Mouse (Mus musculus) gastrocnemius, adult 2 months (tissue): ENCODE measurements at regions not wholly inside any gene's neighbourhood (a gene's known extent, or its start where the extent isn't known, plus 50 kb on each side); places are given as distances from the start of the nearest gene placed in this dataset.

Source experiments
- DNase-seq: peaks from one replicate; pipeline ENCODE4 v3.0.0; 2022
- H3K27ac ChIP-seq: fragments of 200-600 bp; 2 replicates; pipeline ENCODE4 v1.8.1; 2022; ENCODE audit warnings: mild to moderate bottlenecking
- H3K4me3 ChIP-seq: fragments of 200-600 bp; 2 replicates; pipeline ENCODE4 v1.8.1; 2022; ENCODE audit warnings: mild to moderate bottlenecking, moderate library complexity
- CTCF ChIP-seq: fragments of 200-600 bp; IDR thresholded peaks from 2 replicates; pipeline ENCODE4 v1.8.1; 2022; ENCODE audit warnings: antibody characterized with exemption, mild to moderate bottlenecking, moderate library complexity
- intact Hi-C: fragments of 180-260 bp; cut with DNase I; formaldehyde crosslinking; loops from one replicate; pipeline ENCODE4 v1.15.1; 2025

GRCm38 (mm10) chr15:96031085-96031780, 240.6 kb downstream of the Ano6 start:
- intact Hi-C loops: loop anchor here (5.0 kb wide), 1 partner anchor 54 kb away; no protein-coding TSS in a partner anchor
- H3K4me3 ChIP-seq: no peak overlapping the region
- H3K27ac ChIP-seq: peak overlapping the region; percentile 73
- TF ChIP-seq CTCF: peak; percentile 14; the same call in 1 of the 2 replicates
- DNase-seq: peak; percentile 71

- intact Hi-C loops: no loop called here
- Histone ChIP-seq H3K4me3 (no peak overlapping the region), H3K27ac (no peak overlapping the region)
- TF ChIP-seq CTCF: no peak
- no peak for DNase-seq
Measured at GRCm38 (mm10) chr15:96035273-96035672, 244.6 kb downstream of the Ano6 start.

GRCm38 (mm10) chr15:96045561-96045960, 241.8 kb upstream of the Arid2 start:
- no peak for DNase-seq
- Histone ChIP-seq H3K27ac (no peak overlapping the region), H3K4me3 (no peak overlapping the region)
- intact Hi-C loops: no loop called here
- TF ChIP-seq CTCF: no peak

GRCm38 (mm10) chr15:96046651-96047050, 240.7 kb upstream of the Arid2 start:
- DNase-seq: no peak
- intact Hi-C loops: no loop called here
- Histone ChIP-seq H3K27ac (no peak overlapping the region), H3K4me3 (no peak overlapping the region)
- no peak for TF ChIP-seq CTCF

GRCm38 (mm10) chr15:96050416-96050815, 236.9 kb upstream of the Arid2 start:
- intact Hi-C loops: no loop called here
- no peak for TF ChIP-seq CTCF

GRCm38 (mm10) chr15:96052586-96052985, 234.7 kb upstream of the Arid2 start:
- no peak for DNase-seq
- intact Hi-C loops: no loop called here
- Histone ChIP-seq H3K4me3 (no peak overlapping the region), H3K27ac (no peak overlapping the region)
- no peak for TF ChIP-seq CTCF

More at GRCm38 (mm10) chr15:96050416-96050815, 236.9 kb upstream of the Arid2 start:
- no peak for DNase-seq
- H3K4me3 ChIP-seq: no peak overlapping the region
- no peak overlapping the region for H3K27ac ChIP-seq

GRCm38 (mm10) chr15:96055361-96055760, 232.0 kb upstream of the Arid2 start:
- no peak for DNase-seq
- intact Hi-C loops: no loop called here
- Histone ChIP-seq H3K4me3 (no peak overlapping the region), H3K27ac (no peak overlapping the region)
- TF ChIP-seq CTCF: no peak

GRCm38 (mm10) chr15:96055796-96056473, 231.4 kb upstream of the Arid2 start:
- DNase-seq: no peak
- intact Hi-C loops: no loop called here
- H3K4me3 ChIP-seq: no peak overlapping the region
- no peak for TF ChIP-seq CTCF
- no peak overlapping the region for H3K27ac ChIP-seq

GRCm38 (mm10) chr15:96059623-96060022, 227.7 kb upstream of the Arid2 start:
- no peak for TF ChIP-seq CTCF
- H3K27ac ChIP-seq: peak overlapping the region; percentile 86
- DNase-seq: peak; percentile 27
- peak overlapping the region; percentile 22; the same call in 1 of the 2 replicates for H3K4me3 ChIP-seq
- intact Hi-C loops: loop anchor here (5.0 kb wide), 1 partner anchor 73 kb away; no protein-coding TSS in a partner anchor

- no peak overlapping the region for H3K27ac ChIP-seq
- TF ChIP-seq CTCF: no peak
- intact Hi-C loops: loop anchor here (5.0 kb wide), 1 partner anchor 68 kb away; no protein-coding TSS in a partner anchor
- no peak overlapping the region for H3K4me3 ChIP-seq
- DNase-seq: no peak
Measured at GRCm38 (mm10) chr15:96064499-96065217, 222.7 kb upstream of the Arid2 start.

- no peak for DNase-seq
- H3K4me3 ChIP-seq: no peak overlapping the region
- no peak overlapping the region for H3K27ac ChIP-seq
- intact Hi-C loops: no loop called here
- TF ChIP-seq CTCF: no peak
Measured at GRCm38 (mm10) chr15:96075615-96076014, 211.7 kb upstream of the Arid2 start.

GRCm38 (mm10) chr15:96077756-96078155, 209.6 kb upstream of the Arid2 start:
- Histone ChIP-seq H3K27ac (no peak overlapping the region), H3K4me3 (no peak overlapping the region)
- intact Hi-C loops: no loop called here
- TF ChIP-seq CTCF: no peak
- no peak for DNase-seq

GRCm38 (mm10) chr15:96078580-96078979, 208.7 kb upstream of the Arid2 start:
- TF ChIP-seq CTCF: no peak
- DNase-seq: no peak
- H3K4me3 ChIP-seq: no peak overlapping the region
- intact Hi-C loops: no loop called here
- no peak overlapping the region for H3K27ac ChIP-seq
